Mouse (Mus musculus): Measurements from ENCODE around the gene Adat1.

DNA sequence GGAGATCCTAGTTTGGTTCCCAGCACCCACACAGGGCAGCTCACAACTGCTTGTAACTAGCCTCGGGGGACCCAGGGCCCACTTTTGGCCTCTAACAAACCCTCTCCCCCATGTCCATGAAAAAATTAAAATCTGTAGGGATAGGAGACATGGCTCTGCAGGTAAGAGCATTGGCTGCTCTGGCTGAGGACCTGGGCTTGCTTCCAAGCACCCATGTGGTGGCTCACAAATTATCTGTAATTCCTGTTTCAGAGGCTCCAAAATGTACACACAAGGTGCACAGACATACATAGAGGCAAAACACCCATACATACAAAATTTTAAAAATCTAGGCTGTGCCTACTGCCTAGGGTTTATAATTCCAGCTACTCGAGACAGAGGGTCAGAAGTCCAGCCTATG lies 34.9 kb downstream of the Adat1 start:
- TF ChIP-seq CTCF (IDR thresholded peaks at IDR 0.05; ENCODE audit: control insufficient read depth, insufficient read depth, insufficient replicate concordance, low read depth, low read length) (no peak), POLR2A (IDR thresholded peaks at IDR 0.05; ENCODE audit: control insufficient read depth, low read depth, low read length) (no peak)

Measured in testis, adult 2 months (tissue).